Mouse (Mus musculus) ovary, postnatal 10 days (tissue): ENCODE measurements around the gene Homer2.

Experiments used
- DNase-seq: peaks from one replicate; pipeline ENCODE4 v3.0.0; 2022; ENCODE audit warnings: low spot score

Homer2 gene

GRCm38 (mm10) chr7:81707471-81708140 is at the start of gene Homer2:
Homer2 (minus strand) TSS chr7:81707527.
- no peak for DNase-seq

DNA sequence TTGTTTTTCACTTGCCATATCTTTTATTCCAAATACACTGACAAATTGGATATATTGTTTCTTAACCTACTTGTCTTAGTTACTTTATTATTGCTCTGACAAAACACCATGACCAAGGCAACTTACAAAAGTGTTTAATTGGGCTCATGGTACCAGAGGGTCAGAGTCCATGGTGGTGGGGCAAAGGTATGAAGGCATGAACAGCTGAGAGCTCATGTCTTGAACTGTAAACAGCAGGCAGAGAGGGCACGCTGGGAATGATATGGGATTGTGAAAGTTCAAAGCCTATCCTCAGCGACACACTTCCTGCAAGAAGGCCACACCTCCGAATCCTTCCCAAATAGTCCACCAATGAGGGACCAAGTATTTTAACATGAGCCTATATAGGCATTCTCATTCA is 40.6 kb upstream of the Homer2 start:
- DNase-seq, result no peak

DNA sequence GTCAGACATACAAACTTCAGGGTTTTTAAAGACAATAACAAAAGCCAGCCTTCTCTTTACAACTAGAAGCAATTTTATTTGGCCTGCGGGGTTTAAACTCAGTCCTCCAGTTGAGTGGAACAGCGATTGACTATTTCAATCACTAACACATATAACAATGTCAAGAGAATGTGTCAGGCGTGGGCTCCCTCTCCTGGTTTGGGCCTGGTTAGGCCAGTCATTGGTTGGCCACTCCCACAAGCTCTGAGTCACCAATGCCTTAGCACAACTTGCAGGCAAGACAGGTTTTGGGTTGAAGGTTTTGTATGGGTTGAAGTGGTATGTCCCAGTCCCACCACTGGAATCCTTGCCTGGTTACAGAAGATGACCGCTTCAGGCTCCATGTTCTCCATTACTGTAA is 36.8 kb upstream of the Homer2 start:
- DNase-seq, result no peak

DNA sequence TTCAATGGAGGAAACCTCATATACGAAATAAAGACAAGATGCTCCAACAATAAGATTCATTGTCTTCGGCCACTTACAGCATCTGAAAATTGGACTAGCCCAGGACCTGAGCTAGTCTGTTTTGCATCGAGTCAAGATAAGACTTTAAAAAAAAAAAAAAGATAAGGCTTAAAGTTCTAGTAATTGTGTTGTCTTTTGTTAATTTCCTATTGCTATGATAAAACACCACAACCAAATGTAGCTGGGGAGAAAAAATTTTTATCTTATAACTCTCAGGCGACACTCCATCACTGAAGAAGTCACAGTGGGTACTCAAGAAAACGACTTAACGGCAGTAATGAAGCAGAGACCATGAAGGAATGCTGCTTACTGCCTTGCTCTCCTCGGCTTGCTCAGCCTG is 32.7 kb upstream of the Homer2 start:
- no peak for DNase-seq

DNA sequence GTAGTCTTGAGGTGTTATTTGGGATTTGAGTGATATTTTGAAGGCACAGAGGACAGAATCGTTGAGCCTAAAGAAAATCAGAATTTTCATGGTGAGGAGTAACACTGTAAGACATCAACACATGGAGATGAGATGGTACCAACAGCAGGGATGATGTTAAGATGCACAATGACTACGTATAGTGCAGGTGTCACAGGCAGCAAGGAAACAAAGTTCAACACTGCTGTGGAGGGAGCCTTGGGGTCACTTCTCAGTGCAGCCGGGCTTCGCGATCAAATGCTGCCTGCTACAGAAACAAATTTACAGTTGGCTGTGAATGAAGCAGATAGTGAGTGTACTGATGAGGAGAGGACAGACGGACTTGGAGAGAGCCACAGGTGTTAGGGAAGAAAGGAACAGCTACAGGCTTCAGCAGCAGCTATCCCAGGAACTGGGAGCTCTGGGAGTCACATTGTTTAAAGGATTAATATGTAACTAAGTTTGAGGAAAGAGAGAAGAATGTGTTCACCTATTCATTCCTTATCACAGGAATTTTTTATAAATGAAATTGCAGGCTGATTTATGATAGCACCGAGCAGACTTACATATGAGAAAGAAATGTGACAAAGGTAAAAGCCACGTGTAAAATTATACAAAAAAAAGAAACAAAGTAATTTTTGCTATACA is 31.5 kb upstream of the Homer2 start:
- DNase-seq, result no peak

- DNase-seq, result no peak
These were observed 28.1 kb upstream of the Homer2 start for GRCm38 (mm10) chr7:81735300-81736048.

DNA sequence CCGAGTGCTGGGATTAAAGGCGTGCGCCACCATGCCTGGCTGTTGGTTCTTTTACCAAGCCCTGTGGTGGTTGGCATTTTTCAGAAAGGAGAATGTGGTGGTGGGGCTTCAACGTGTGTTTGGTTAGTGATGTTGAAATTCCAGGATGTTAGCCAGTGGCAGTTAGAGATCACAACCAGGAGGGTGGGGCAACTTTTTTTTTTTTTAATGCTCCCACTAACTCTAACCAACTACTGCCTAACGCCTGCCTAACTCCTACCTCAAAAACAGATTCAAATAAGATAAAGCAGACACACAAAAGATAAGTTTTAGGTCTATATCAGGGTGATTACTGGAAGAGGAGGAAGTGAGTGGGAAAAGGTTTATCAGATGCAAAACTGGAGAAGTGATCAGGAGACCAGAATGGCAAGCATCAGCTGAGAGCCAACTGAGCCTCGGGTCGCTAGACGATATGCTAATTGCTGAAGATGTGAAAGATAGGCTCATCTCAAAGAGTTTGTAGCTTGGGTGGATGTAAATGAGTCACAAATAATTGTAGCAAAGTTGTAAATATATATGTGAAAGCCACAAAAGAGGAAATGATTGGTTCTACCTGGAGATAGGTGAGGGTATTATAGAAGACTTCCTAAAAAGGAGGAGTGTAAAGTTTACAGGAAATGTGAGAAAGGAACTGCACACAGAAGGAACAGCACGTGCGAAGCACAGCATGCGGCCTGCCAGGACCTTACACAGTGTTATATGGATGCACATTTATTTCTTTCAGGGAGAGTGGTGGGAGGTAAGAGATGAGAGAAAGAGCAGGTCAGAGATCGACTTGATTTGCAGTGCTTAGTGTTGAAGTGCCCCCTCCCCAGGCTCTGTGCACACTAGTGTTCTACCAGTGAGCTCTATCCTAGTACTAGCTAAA is 25.1 kb upstream of the Homer2 start:
- DNase-seq, result no peak

- DNase-seq, result no peak
These were observed 23.9 kb upstream of the Homer2 start for GRCm38 (mm10) chr7:81731181-81731651.

- no peak for DNase-seq
These were observed 22.5 kb upstream of the Homer2 start for GRCm38 (mm10) chr7:81729787-81730186.

GRCm38 (mm10) chr7:81727716-81728115 is 20.4 kb upstream of the Homer2 start:
- DNase-seq, result no peak

DNA sequence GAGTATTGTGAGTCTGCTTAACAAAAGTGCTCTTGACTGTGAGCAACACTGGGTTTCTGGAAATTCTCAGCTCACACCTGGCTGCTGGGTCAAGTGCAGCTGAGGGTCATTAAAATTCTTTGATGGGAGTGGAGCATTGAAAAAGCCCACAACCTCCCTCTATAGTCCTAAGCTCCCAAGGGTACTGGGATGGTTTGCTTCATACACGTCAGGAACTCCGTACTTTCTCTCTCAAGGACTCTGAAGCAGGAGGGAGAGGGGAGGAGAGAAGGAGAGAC is 19.3 kb upstream of the Homer2 start:
- no peak for DNase-seq

DNA sequence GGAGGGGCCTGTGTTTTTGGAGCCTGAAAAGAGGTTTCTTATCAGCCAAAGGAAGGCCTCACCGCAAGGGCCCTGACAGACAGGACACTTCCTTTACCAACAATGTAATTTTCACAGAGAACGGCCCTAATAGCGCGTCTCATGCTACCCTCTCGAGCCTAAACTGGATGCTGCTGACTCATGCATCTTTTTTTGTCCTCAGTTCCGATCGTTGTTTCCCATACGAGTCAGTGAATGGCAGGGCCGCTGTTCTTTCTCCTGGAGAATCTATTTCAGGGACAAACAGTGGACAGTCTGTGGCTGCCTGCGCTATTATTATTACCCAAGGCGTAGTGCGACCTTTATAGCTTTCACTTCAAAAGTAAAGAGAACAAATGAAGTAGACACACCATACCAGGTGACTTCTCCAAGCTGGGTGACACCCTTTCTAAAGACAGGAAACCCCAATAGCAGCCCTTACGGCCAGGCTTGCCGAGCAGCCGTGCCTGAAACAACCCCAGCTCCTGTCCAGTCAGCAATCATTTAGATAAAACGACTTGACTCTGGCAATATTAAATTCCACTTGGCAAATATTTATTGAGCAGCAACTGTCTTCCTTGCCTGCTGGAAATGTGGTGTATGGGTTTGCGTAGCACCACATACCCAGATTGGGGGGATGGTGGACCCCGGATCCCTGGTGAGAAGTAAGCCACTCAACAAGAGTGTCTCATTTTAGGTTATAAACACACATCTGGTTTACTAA is 18.8 kb upstream of the Homer2 start:
- no peak for DNase-seq

- no peak for DNase-seq
These were observed 16.5 kb upstream of the Homer2 start for GRCm38 (mm10) chr7:81723851-81724250.

- no peak for DNase-seq
These were observed 13.9 kb upstream of the Homer2 start for GRCm38 (mm10) chr7:81721271-81721670.

GRCm38 (mm10) chr7:81719216-81719661 is 11.9 kb upstream of the Homer2 start:
- DNase-seq, result no peak

DNA sequence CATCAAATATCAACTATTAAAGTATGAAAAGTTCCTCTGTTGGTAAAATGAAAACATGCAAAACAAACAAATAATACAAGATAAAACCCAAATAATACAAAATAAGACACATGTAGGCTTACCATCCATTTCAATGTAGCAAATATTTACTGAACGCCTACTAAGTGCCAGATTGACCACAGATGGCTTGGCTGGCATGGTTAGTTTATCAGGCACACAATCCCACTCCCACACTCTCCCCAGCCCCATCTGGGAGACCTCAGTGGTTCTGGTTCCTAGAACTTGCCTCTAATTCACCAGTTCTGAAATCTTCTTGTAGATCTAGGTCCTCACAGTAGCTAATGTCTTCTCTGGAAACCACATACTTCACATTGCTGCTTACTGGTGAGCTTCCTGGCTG is 11.3 kb upstream of the Homer2 start:
- no peak for DNase-seq

DNA sequence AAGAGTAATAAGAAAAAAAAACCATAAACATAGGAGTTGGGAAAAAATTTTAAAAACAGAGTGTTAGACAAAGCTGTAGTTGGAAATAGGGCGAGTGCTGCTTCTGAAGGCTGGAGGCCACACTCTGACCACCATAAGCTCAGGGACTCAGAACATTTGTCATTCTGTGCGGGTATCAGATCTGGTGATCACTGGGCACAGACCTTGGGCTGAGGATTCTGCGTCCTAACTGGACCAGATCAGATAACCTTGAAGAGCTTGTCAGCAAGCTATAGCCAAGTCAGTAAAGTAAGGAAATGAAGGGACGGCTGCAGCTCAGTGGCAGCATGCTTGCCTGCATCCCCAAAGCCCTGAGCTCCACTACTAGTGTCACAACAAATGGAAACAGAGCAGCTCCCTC is 2.8 kb upstream of the Homer2 start:
- no peak for DNase-seq

DNA sequence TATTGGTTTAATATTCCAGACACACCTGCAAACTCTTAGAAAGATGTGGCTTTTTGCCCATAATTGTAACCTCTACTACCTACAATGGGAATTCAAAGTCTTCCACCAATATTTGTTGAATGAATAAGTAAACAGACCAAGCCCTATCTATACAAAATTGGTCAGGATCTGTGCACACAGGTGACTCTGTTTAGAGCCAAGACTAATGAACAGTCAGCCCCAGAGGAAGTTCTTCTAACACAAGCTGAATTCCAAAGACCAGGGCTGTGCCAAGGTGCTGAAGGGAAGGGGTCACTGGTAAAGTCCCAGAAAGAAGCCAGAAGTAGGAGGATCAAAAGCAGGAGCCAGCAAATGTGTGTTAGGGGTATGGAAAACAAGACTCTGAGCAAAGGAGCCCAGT is 838 bp upstream of the Homer2 start:
- DNase-seq, result no peak

GRCm38 (mm10) chr7:81706416-81707391 is 623 bp downstream of the Homer2 start:
- DNase-seq, result peak; percentile 5

- no peak for DNase-seq
These were observed 1.3 kb downstream of the Homer2 start for GRCm38 (mm10) chr7:81706027-81706415.
